Mouse (Mus musculus) embryonic facial prominence, embryonic 13.5 days (tissue): Measurements from ENCODE around the gene Tmprss11a. TPM values are rescaled to one million over a fixed set of nuclear protein-coding genes. Genes with fewer than 3 reads are reported as not detected.

Experiments
- ATAC-seq: fragments of 200-750 bp; cut with Nextera tagmentation; 2 replicates; pipeline ENCODE4 v1.8.0; 2017; ENCODE audit warnings: low read depth; ENCODE audit not compliant: insufficient number of reproducible peaks, insufficient read depth, low FRiP score, low TSS enrichment
- H3K27ac ChIP-seq: fragments of 300-500 bp; sonication (generic); 2 replicates; pipeline ENCODE4 v1.5.1; 2015; ENCODE audit warnings: moderate library complexity, mild to moderate bottlenecking, inconsistent platforms
- H3K27me3 ChIP-seq: fragments of 300-500 bp; sonication (generic); 2 replicates; pipeline ENCODE4 v1.6.1; 2015; ENCODE audit warnings: mild to moderate bottlenecking, inconsistent platforms
- H3K36me3 ChIP-seq: fragments of 300-500 bp; sonication (generic); 2 replicates; pipeline ENCODE4 v1.6.1; 2015; ENCODE audit warnings: mild to moderate bottlenecking, inconsistent platforms
- H3K4me1 ChIP-seq: fragments of 300-500 bp; sonication (generic); 2 replicates; pipeline ENCODE4 v1.6.1; 2015; ENCODE audit warnings: inconsistent platforms
- H3K4me2 ChIP-seq: fragments of 300-500 bp; sonication (generic); 2 replicates; pipeline ENCODE4 v1.6.1; 2015; ENCODE audit warnings: moderate library complexity, mild to moderate bottlenecking, inconsistent platforms
- H3K4me3 ChIP-seq: fragments of 300-500 bp; sonication (generic); 2 replicates; pipeline ENCODE4 v1.5.1; 2015; ENCODE audit warnings: mild to moderate bottlenecking, inconsistent platforms
- H3K9ac ChIP-seq: fragments of 300-500 bp; sonication (generic); 2 replicates; pipeline ENCODE4 v1.6.1; 2015; ENCODE audit warnings: mild to moderate bottlenecking, inconsistent platforms
- H3K9me3 ChIP-seq: fragments of 300-500 bp; sonication (generic); 2 replicates; pipeline ENCODE4 v1.6.1; 2016; ENCODE audit warnings: inconsistent platforms
- WGBS: fragments of 180-500 bp; shearing (Covaris S2); methylation state at CpG from one replicate; pipeline ENCODE4 v1.1.7; 2015; ENCODE audit warnings: mixed read lengths; 5-methylcytosine and 5-hydroxymethylcytosine counted together
- polyA plus RNA-seq: library from polyadenylated mRNA; unstranded; fragments of >200 nt; fragmentation: Nextera tagmentation; extraction: Ambion mirVana; gene quantifications from 2 replicates; pipeline ENCODE4 v1.2.1, GENCODE M21; 2015

Gene Tmprss11a
- 0.69 and 0.87 TPM in 2 replicates for polyA plus RNA-seq

DNA sequence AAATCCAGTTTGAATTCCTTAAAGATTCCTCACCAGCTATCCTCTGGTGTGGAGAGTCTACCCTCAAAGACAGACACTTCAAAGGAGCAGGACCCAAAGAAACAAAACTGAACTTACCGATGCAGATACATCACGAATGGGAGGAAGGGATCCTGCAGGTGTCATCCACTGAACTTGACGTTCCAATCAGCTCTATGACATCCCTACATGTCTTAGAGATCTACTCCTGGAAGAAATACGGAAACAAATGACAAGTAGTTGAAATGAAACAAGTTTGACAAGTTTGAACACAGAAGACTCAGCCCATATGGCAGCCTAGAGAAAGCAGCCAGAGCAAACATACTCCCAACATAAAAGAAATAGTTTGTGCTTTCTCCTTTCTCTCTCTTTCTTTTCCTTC lies at the start of gene Tmprss11a:
Tmprss11a (minus strand) TSS at position 101 of the 400 bp plus-strand sequence.
- no peaks in the 10 kb centered on the region for H3K27me3 ChIP-seq

DNA sequence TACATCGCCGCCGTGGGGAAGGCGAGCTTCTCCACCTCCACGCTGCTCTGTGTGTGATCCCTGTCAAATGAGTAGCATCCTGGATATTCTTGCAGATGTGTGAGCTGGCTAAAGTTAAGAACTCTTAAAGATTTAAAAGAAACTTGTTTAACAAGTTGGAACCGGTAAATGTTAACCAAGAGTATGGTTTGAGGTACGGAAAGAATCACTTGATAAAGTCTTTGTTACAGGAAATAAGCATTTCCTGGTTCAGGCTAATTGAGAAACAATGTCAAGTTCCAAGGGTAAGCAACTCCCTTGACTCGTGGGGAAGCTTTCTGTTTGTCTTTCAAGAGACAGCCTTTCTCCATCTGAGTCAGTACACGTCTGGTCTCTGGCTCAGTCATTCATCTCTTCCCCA lies 49.7 kb upstream of the Tmprss11a start, which contains the start of gene Tmprss11g:
Tmprss11g (minus strand) TSS at position 101 of the 400 bp plus-strand sequence.
- no peak within 1 kb of the TSS for H3K27ac ChIP-seq
- no peaks in the 10 kb centered on the region for H3K9me3 ChIP-seq
- no peaks in the 10 kb centered on the region for H3K36me3 ChIP-seq
- no peak for ATAC-seq
- no peak within 1 kb of the TSS for H3K9ac ChIP-seq
- H3K27me3 ChIP-seq: no peaks in the 10 kb centered on the region
- no peak within 1 kb of the TSS for H3K4me2 ChIP-seq
- H3K4me1 ChIP-seq: no peaks in the 10 kb centered on the region
- WGBS: 68% methylated on average over 9 of the region's 9 CpGs
- H3K4me3 ChIP-seq: no peak within 1 kb of the TSS

More for the DNA sequence above, at the start of gene Tmprss11a:
- Histone ChIP-seq H3K4me3 (no peak within 1 kb of the TSS), H3K27ac (no peak within 1 kb of the TSS), H3K9ac (no peak within 1 kb of the TSS), H3K4me1 (no peaks in the 10 kb centered on the region), H3K36me3 (no peaks in the 10 kb centered on the region), H3K4me2 (no peak within 1 kb of the TSS), H3K9me3 (no peaks in the 10 kb centered on the region)
- ATAC-seq: no peak
- WGBS: 56% methylated on average over 4 of the region's 4 CpGs

DNA sequence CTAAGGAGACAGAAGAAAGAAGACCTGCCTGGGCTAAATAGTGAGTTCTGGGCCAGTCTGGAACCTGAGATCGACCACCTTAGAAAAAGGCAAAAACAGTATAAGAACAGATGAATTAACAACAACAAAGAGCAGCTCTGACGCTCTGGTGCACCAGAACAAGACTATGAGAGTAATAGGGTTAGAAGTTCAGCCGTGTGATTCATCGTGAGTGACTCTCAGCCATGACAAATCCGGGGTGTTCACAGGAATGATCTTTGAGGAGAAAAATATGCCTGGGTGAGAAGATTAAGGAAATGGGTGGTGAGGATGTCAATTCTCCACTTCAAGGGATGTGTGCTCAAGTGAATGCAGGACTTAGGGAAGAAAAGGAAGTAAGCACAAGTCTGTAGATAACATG lies 42.7 kb upstream of the Tmprss11a start:
- H3K9ac ChIP-seq: no peak overlapping the region
- no peak overlapping the region for H3K4me2 ChIP-seq
- 77% methylated on average over 5 of the region's 5 CpGs for WGBS
- H3K27me3 ChIP-seq: no peaks in the 10 kb centered on the region
- H3K36me3 ChIP-seq: no peaks in the 10 kb centered on the region
- H3K4me3 ChIP-seq: no peak overlapping the region
- H3K4me1 ChIP-seq: no peaks in the 10 kb centered on the region
- ATAC-seq: no peak
- H3K27ac ChIP-seq: no peak overlapping the region
- no peaks in the 10 kb centered on the region for H3K9me3 ChIP-seq

DNA sequence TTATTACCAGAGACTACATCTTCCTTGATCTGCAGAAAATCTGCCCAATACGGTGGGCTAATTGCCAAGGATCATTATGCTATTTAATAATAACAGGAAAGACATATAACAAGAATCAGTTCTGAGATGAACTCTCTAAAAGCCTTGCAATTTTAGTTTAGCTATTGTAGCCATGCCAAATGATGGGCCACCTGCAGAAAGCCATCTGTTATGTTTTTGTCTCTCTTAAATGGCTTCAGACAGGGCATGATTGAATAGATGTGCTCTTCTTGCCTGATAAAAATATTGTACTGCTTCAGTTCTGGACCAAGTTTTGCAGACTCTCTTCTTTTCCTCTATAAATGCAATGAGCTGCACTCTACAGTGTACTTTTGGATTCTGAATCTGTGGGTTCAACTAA lies 24.7 kb upstream of the Tmprss11a start:
- 76% methylated on average over 1 of the region's 1 CpGs for WGBS
- no peak overlapping the region for H3K27ac ChIP-seq
- H3K9ac ChIP-seq: no peak overlapping the region
- no peak for ATAC-seq
- no peaks in the 10 kb centered on the region for H3K4me1 ChIP-seq
- H3K4me3 ChIP-seq: no peak overlapping the region
- no peaks in the 10 kb centered on the region for H3K27me3 ChIP-seq
- no peak overlapping the region for H3K4me2 ChIP-seq
- H3K9me3 ChIP-seq: no peaks in the 10 kb centered on the region
- H3K36me3 ChIP-seq: no peaks in the 10 kb centered on the region

DNA sequence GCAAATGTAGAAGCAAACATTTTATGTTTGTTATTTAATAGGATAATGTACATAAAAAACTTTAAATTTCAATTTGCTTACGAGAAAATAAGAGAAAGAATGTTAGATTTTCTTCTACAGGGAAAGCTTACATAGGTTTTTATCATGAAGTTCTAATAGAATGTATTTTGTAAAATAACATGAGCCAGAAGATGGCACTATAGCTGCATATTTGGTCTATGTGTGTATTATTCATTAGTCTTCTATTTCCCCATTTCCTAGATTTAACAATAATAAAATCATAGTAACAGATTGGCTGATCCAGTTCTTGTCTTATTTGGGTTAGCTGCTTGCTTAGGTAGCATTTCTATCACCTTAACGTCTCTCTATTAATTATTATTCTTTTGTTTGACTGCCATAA lies 13.8 kb upstream of the Tmprss11a start:
- no peak overlapping the region for H3K9ac ChIP-seq
- no peak overlapping the region for H3K4me3 ChIP-seq
- H3K27ac ChIP-seq: no peak overlapping the region
- no peaks in the 10 kb centered on the region for H3K4me1 ChIP-seq
- no peaks in the 10 kb centered on the region for H3K9me3 ChIP-seq
- no peaks in the 10 kb centered on the region for H3K36me3 ChIP-seq
- no peak for ATAC-seq
- WGBS: 73% methylated on average over 2 of the region's 2 CpGs
- no peaks in the 10 kb centered on the region for H3K27me3 ChIP-seq
- H3K4me2 ChIP-seq: no peak overlapping the region

DNA sequence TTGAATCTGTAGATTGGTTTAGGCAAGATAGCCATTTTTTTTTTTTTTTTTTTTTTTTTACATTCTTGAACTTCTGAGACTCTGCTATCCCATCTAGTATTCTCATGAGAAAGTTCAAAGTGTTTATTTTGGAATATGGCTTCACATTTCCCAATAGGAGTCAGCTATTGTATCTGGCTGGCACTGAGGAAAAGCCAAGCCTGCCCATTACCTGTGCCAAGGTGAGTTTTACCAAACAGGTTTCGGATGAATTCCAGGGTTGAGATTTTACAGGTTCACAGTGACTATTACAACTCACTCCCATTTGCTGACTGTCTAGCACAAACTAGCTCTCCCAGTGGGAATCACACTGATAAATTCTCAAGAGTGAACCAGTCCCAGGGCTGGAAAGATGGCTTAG lies 13.2 kb upstream of the Tmprss11a start:
- ATAC-seq: no peak
- no peaks in the 10 kb centered on the region for H3K4me1 ChIP-seq
- H3K36me3 ChIP-seq: no peaks in the 10 kb centered on the region
- no peak overlapping the region for H3K4me3 ChIP-seq
- H3K9me3 ChIP-seq: no peaks in the 10 kb centered on the region
- H3K27me3 ChIP-seq: no peaks in the 10 kb centered on the region
- no peak overlapping the region for H3K9ac ChIP-seq
- no peak overlapping the region for H3K27ac ChIP-seq
- H3K4me2 ChIP-seq: no peak overlapping the region
- WGBS: 79% methylated on average over 1 of the region's 1 CpGs

DNA sequence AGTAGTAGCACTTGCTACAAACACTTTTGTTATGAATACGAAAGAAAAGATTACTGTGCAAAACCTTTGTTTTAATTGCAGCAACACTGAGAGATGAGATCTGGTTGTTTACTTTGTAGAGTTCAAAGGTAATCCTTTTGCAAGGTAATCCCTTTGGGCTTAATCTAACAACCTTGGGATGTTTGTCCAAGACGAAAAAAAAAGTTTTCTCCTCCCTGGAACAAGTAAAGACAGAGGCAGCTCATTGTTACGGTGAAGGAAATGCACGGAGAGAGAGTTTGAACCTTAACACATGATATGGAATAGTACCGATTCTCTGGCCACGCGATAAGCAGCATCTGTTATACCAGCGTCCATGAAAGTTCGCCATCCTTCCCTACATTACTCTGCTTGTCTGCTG lies 5.1 kb upstream of the Tmprss11a start:
- H3K36me3 ChIP-seq: no peaks in the 10 kb centered on the region
- WGBS: 72% methylated on average over 9 of the region's 9 CpGs
- ATAC-seq: no peak
- no peak overlapping the region for H3K9ac ChIP-seq
- H3K9me3 ChIP-seq: no peaks in the 10 kb centered on the region
- H3K4me3 ChIP-seq: no peak overlapping the region
- H3K27me3 ChIP-seq: no peaks in the 10 kb centered on the region
- H3K4me1 ChIP-seq: no peaks in the 10 kb centered on the region
- H3K27ac ChIP-seq: no peak overlapping the region
- H3K4me2 ChIP-seq: no peak overlapping the region

DNA sequence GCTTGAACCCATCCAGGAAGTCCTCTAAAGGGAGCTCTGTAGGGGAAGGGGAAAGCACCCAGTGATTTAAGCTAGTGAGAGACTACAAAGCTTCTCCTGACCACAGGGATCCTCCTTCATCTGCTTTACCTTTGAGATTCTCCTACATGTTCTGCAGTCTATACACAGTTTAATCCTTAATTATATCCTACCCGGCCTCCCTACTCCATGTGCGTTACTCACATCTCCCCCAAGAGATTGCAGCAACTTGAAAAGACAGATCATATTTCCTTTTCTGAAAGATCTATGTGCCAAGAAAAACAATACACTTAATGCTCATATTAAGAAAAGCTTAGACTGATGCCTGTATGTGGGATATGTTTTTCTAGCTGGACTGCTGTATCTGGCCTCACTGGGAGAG lies 29.5 kb downstream of the Tmprss11a start:
- WGBS: 17% methylated on average over 2 of the region's 2 CpGs
- Histone ChIP-seq H3K4me3 (no peak overlapping the region), H3K27ac (no peak overlapping the region), H3K9ac (no peak overlapping the region), H3K36me3 (no peaks in the 10 kb centered on the region), H3K9me3 (no peaks in the 10 kb centered on the region), H3K4me2 (no peak overlapping the region), H3K27me3 (no peaks in the 10 kb centered on the region), H3K4me1 (no peaks in the 10 kb centered on the region)
- ATAC-seq: 0 out of 2 replicates have a peak, but pooled peaks have one; percentile 37

DNA sequence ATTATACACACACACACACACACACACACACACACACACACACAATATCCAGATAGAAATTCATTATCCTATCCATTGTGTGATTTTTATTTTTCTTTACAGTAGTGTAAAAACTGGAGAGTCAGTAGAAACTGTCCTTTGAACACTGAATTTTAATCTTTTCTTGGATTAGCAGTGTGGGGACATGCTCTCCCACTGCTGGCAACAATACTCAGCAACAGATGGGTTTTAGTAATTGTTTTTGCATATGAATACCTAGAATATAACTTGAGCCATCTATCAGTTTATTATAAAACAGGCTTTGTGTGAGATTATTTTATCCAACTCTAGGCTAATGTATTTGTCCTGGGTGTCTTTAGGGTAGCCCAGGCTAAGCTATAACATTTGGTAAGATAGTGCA lies 30.2 kb downstream of the Tmprss11a start:
- no peaks in the 10 kb centered on the region for H3K9me3 ChIP-seq
- H3K36me3 ChIP-seq: no peaks in the 10 kb centered on the region
- no peak overlapping the region for H3K4me2 ChIP-seq
- ATAC-seq: no peak
- no peaks in the 10 kb centered on the region for H3K27me3 ChIP-seq
- H3K27ac ChIP-seq: no peak overlapping the region
- no peaks in the 10 kb centered on the region for H3K4me1 ChIP-seq
- H3K9ac ChIP-seq: no peak overlapping the region
- H3K4me3 ChIP-seq: no peak overlapping the region

DNA sequence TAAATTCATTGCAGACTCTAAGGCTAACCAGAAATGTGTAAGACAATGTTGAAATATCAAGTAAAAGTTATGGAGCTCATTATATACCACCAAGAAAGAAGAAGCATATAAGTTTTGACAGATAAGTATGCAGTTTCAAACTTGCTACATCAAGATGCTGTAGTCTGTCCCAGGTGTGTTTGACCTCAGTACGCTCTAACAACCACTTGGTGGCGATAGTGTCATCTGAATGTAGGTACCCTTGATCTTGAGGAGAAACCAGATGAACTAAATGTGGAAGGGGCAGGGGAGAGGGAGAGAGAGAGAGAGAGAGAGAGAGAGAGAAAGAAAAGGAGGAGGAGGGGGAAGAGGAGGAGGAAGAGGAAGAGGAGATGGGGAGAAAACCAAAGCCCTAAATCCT lies 36.1 kb downstream of the Tmprss11a start:
- no peaks in the 10 kb centered on the region for H3K9me3 ChIP-seq
- no peak overlapping the region for H3K4me3 ChIP-seq
- no peak for ATAC-seq
- no peaks in the 10 kb centered on the region for H3K36me3 ChIP-seq
- no peak overlapping the region for H3K4me2 ChIP-seq
- no peaks in the 10 kb centered on the region for H3K4me1 ChIP-seq
- H3K27me3 ChIP-seq: no peaks in the 10 kb centered on the region
- no peak overlapping the region for H3K9ac ChIP-seq
- H3K27ac ChIP-seq: no peak overlapping the region
- 3% methylated on average over 2 of the region's 2 CpGs for WGBS

DNA sequence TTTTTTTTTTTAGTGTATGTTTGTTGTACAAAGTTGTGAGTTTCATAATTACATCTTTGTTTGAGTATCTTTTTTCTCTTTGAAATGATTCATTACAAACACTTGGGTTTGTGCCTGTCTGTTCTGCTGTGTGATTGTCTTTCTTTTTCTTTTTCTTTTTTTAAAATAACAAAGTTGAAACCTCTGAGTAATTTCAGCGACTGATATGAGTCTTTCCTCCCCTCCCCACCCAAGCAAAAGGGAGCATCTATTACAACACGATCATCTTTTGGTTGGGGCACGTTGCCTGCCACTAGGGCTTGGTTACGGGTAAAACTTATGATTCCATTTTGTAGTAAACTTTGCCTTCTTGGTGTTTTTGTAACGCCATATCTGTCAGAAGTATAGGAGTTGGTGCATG lies 37.7 kb downstream of the Tmprss11a start:
- H3K4me1 ChIP-seq: no peaks in the 10 kb centered on the region
- H3K27ac ChIP-seq: no peak overlapping the region
- no peak for ATAC-seq
- no peaks in the 10 kb centered on the region for H3K9me3 ChIP-seq
- H3K27me3 ChIP-seq: no peaks in the 10 kb centered on the region
- WGBS: 66% methylated on average over 5 of the region's 5 CpGs
- no peak overlapping the region for H3K9ac ChIP-seq
- no peaks in the 10 kb centered on the region for H3K36me3 ChIP-seq
- H3K4me3 ChIP-seq: no peak overlapping the region
- H3K4me2 ChIP-seq: no peak overlapping the region

DNA sequence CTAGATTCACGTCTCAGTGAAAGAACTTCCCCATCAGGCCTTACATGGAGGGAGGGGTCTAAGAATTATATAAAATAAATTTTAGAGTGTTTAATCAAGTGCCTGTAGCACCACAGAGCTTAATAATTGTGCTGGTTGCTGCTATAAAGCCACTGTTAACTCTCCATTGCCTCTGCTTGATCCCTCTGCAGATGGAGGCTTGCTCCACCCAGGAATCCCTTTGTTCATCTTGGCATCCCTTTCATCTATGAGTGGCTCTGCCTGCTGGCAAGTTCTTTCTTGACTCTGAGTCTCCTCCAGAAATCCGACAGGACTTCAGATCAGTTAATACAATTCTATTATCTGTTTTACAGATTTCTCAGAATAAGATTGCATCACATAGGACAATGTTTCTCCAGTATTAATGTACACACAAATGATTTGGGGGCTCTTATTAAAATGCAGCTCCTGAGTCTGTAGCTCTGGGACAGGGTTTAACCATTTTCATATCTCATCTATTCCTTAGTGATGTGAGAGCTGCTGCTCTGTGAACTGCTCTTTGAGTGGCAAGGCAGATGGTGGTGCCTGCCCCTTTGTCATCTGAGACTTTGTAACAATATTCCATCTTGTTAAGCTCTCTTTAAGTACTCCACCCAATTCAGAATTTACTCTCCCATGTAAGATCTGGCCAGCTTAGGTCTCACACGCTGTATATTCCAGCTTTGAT lies 47.3 kb downstream of the Tmprss11a start:
- H3K4me3 ChIP-seq: no peak overlapping the region
- no peak overlapping the region; the same call in 1 of the 2 replicates for H3K27ac ChIP-seq
- peaks cover 12% of the 10 kb centered on the region for H3K4me1 ChIP-seq
- 36% methylated on average over 3 of the region's 3 CpGs for WGBS
- no peak overlapping the region for H3K4me2 ChIP-seq
- no peaks in the 10 kb centered on the region for H3K9me3 ChIP-seq
- H3K27me3 ChIP-seq: no peaks in the 10 kb centered on the region
- no peak for ATAC-seq
- no peak overlapping the region for H3K9ac ChIP-seq
- H3K36me3 ChIP-seq: no peaks in the 10 kb centered on the region
